In the genomic region with DNA sequence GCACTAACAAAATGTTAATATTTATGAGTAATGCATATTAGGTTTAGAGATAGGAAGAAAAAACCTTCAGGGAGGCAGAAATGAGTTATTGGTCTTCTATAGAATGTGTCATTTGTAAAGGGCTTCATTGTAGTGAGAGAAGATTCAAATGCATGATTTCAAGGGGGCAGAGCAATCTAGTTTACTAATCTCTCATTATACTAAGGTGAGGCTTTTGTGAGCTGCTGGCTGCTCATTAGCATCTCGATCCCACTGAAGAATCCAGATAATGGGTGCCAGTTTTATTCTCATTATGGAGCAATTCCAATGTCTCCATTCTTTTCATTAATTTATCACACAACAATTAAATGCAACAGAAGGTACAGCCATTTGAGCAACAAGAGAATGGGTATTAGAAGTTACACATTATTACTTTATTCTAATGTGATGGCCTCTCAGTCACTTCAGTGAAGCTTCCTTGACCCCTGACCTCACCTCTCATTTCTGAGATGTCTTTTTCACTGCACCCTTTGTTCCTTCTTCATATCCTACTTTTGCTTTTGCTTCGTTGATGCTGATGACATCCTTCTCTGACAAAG, we compare ENCODE assay signal across 19 mouse cellular contexts.
A peak's percentile ranks its signal among the peaks of the same experiment; 100 is the strongest.
DNase-seq lines count a peak whose midpoint lies in the region; ATAC-seq and TF ChIP-seq lines count a peak whose summit lies in the region.
"Had no signal": no experiment of that assay in that cellular context is flagged by ENCODE, and none has a peak within 500 bp of the region (broad histone marks: within the 10 kb centered on the region; RNA-seq: fewer than 3 reads in every experiment).

No protein-coding gene starts in this region.

- no peak overlapping the region for H3K4me2 ChIP-seq in forebrain, embryonic 11.5 days (ENCODE audit: low read depth, low read length, severe bottlenecking)
- no peak overlapping the region for H3K4me2 ChIP-seq in hindbrain, embryonic 11.5 days (replicated peaks; ENCODE audit: low read depth, low read length)
- H3K4me2 ChIP-seq: embryonic facial prominence, embryonic 12.5 days; heart, embryonic 13.5 days; hindbrain, embryonic 13.5 days had no signal

- TF ChIP-seq POLR2A in brain, embryonic 14.5 days (IDR thresholded peaks at IDR 0.05; ENCODE audit: borderline replicate concordance, extremely low read depth, insufficient read depth, insufficient read length, poor library complexity, severe bottlenecking) = no peak

- WGBS in forebrain, embryonic 11.5 days = 18% methylated on average over 2 of the region's 2 CpGs
- whole genome bisulfite sequencing in forebrain, embryonic 10.5 days = 38% methylated on average over 2 of the region's 2 CpGs
- WGBS in hindbrain, embryonic 11.5 days = 56% methylated on average over 2 of the region's 2 CpGs
- 54% methylated on average over 2 of the region's 2 CpGs for WGBS in hindbrain, embryonic 10.5 days

- TF ChIP-seq CTCF in brain, embryonic 14.5 days (IDR thresholded peaks at IDR 0.05; ENCODE audit: borderline replicate concordance, extremely low read depth, insufficient read depth, insufficient read length) = no peak

- H3K4me3 ChIP-seq in forebrain, embryonic 11.5 days (ENCODE audit: low read depth, low read length) = no peak overlapping the region
- H3K4me3 ChIP-seq in forebrain, embryonic 10.5 days = no peak overlapping the region
- no peak overlapping the region for H3K4me3 ChIP-seq in hindbrain, embryonic 11.5 days (ENCODE audit: low read depth, low read length)
- no peak overlapping the region for H3K4me3 ChIP-seq in hindbrain, embryonic 10.5 days
- H3K4me3 ChIP-seq: embryonic facial prominence, embryonic 12.5 days; heart, embryonic 13.5 days; hindbrain, embryonic 13.5 days had no signal

- no peaks in the 10 kb centered on the region for H3K4me1 ChIP-seq in forebrain, embryonic 11.5 days (replicated peaks; ENCODE audit: control insufficient read depth, insufficient read depth, low read length)
- H3K4me1 ChIP-seq in forebrain, embryonic 10.5 days = peaks cover 10% of the 10 kb centered on the region; the same call in 1 of the 2 replicates
- no peaks in the 10 kb centered on the region for H3K4me1 ChIP-seq in hindbrain, embryonic 11.5 days (replicated peaks; ENCODE audit: control insufficient read depth, insufficient read depth, low read length)
- no peaks in the 10 kb centered on the region for H3K4me1 ChIP-seq in hindbrain, embryonic 10.5 days (replicated peaks)
- H3K4me1 ChIP-seq: embryonic facial prominence, embryonic 12.5 days; heart, embryonic 13.5 days; hindbrain, embryonic 13.5 days had no signal

- no peak overlapping the region for H3K9ac ChIP-seq in forebrain, embryonic 11.5 days (ENCODE audit: low read length)
- H3K9ac ChIP-seq in hindbrain, embryonic 11.5 days (ENCODE audit: low read depth, low read length) = no peak overlapping the region
- H3K9ac ChIP-seq: embryonic facial prominence, embryonic 12.5 days; heart, embryonic 13.5 days; hindbrain, embryonic 13.5 days had no signal

- no peak overlapping the region for H3K27ac ChIP-seq in forebrain, embryonic 11.5 days (ENCODE audit: low read depth, low read length)
- no peak overlapping the region for H3K27ac ChIP-seq in forebrain, embryonic 10.5 days
- H3K27ac ChIP-seq in hindbrain, embryonic 11.5 days (ENCODE audit: low read depth, low read length) = no peak overlapping the region
- no peak overlapping the region for H3K27ac ChIP-seq in hindbrain, embryonic 10.5 days
- H3K27ac ChIP-seq: embryonic facial prominence, embryonic 12.5 days; heart, embryonic 13.5 days; hindbrain, embryonic 13.5 days; hindbrain, postnatal 0 days had no signal

- no peaks in the 10 kb centered on the region for H3K36me3 ChIP-seq in forebrain, embryonic 11.5 days (ENCODE audit: control insufficient read depth, insufficient read depth, low read length)
- H3K36me3 ChIP-seq in forebrain, embryonic 10.5 days (replicated peaks) = no peaks in the 10 kb centered on the region
- no peaks in the 10 kb centered on the region for H3K36me3 ChIP-seq in hindbrain, embryonic 11.5 days (ENCODE audit: control insufficient read depth, insufficient read depth, low read length)
- no peaks in the 10 kb centered on the region for H3K36me3 ChIP-seq in hindbrain, embryonic 10.5 days
- H3K36me3 ChIP-seq: embryonic facial prominence, embryonic 12.5 days; heart, embryonic 13.5 days; hindbrain, embryonic 13.5 days had no signal

- peak; percentile 77 for ATAC-seq in forebrain, embryonic 11.5 days (replicated peaks; ENCODE audit: low FRiP score)
- ATAC-seq in hindbrain, embryonic 11.5 days (ENCODE audit: low FRiP score) = peak; percentile 30; the same call in 1 of the 2 replicates
- ATAC-seq: hindbrain, postnatal 0 days had no signal

- no peaks in the 10 kb centered on the region for H3K9me3 ChIP-seq in forebrain, embryonic 11.5 days (ENCODE audit: control insufficient read depth, low read length)
- H3K9me3 ChIP-seq in forebrain, embryonic 10.5 days = no peaks in the 10 kb centered on the region
- no peaks in the 10 kb centered on the region for H3K9me3 ChIP-seq in hindbrain, embryonic 11.5 days (ENCODE audit: control insufficient read depth, low read length)
- no peaks in the 10 kb centered on the region for H3K9me3 ChIP-seq in hindbrain, embryonic 10.5 days
- H3K9me3 ChIP-seq: embryonic facial prominence, embryonic 12.5 days; heart, embryonic 13.5 days; hindbrain, embryonic 13.5 days had no signal

- H3K27me3 ChIP-seq in forebrain, embryonic 11.5 days (ENCODE audit: control insufficient read depth, insufficient read depth, low read length) = no peaks in the 10 kb centered on the region
- H3K27me3 ChIP-seq in forebrain, embryonic 10.5 days (ENCODE audit: poor library complexity, severe bottlenecking) = peaks cover 39% of the 10 kb centered on the region
- H3K27me3 ChIP-seq in hindbrain, embryonic 11.5 days (ENCODE audit: control insufficient read depth, insufficient read depth, low read length) = no peaks in the 10 kb centered on the region
- no peaks in the 10 kb centered on the region for H3K27me3 ChIP-seq in hindbrain, embryonic 10.5 days (ENCODE audit: insufficient read depth, poor library complexity, severe bottlenecking)
- H3K27me3 ChIP-seq: embryonic facial prominence, embryonic 12.5 days; heart, embryonic 13.5 days; hindbrain, embryonic 13.5 days had no signal

- no peak for DNase-seq in forebrain, embryonic 11.5 days (ENCODE audit: low spot score)
- DNase-seq in forebrain, embryonic 10.5 days (ENCODE audit: extremely low spot score, low spot score) = no peak
- DNase-seq in hindbrain, embryonic 11.5 days (ENCODE audit: low spot score) = no peak
- no peak for DNase-seq in hindbrain, embryonic 10.5 days (ENCODE audit: low spot score)
- DNase-seq in brain, embryonic 14.5 days (ENCODE audit: low read depth) = peak; percentile 73
- DNase-seq in mesoderm, embryonic 11.5 days (ENCODE audit: low read depth, low spot score) = peak; percentile 4
- DNase-seq in left cerebral cortex, adult 11 months (ENCODE audit: low spot score) = no peak
- DNase-seq in right cerebral cortex, adult 18-20 months = no peak
- DNase-seq: adrenal gland, postnatal 10 days; cerebellum, adult 11-12 months; cerebellum, adult 9-10 months; cerebellum, postnatal 25 days; gastrocnemius, postnatal 36 days; heart, adult 11 months; heart, postnatal 36 days had no signal

Comparison
In these comparisons a context has a peak if more than half of its experiments do, and no peak if none do; other contexts are left out.
1. DNase-seq: peak in brain, embryonic 14.5 days (single experiment) and mesoderm, embryonic 11.5 days (single experiment); none in forebrain, embryonic 11.5 days (single experiment), forebrain, embryonic 10.5 days (single experiment), hindbrain, embryonic 11.5 days (single experiment), hindbrain, embryonic 10.5 days (single experiment), left cerebral cortex, adult 11 months (single experiment) and right cerebral cortex, adult 18-20 months (single experiment).